Mouse (Mus musculus) Patski (cell line): ENCODE measurements around the gene Dnm2. TPM values are rescaled to one million over a fixed set of nuclear protein-coding genes. Genes with fewer than 3 reads are reported as not detected.
"Not testable (repeated sequence)": the region's sequence is repeated elsewhere in the genome, so short reads cannot be mapped to it uniquely, and the experiment has no call there.

ENCODE experiments used
- ATAC-seq: fragments of 100-300 bp; one replicate; pipeline ENCODE4 v1.8.0; 2021
- CTCF ChIA-PET: fragments of 350-600 bp; sonication (Branson Sonifier 250); formaldehyde crosslinking; loops from one replicate; lab custom pipeline; 2022; ENCODE audit warnings: inconsistent platforms; lab: Charles Lee
- POLR2A ChIA-PET: fragments of 350-600 bp; sonication (Branson Sonifier 250); formaldehyde crosslinking; loops from one replicate; lab custom pipeline; 2022; ENCODE audit warnings: antibody characterized with exemption, inconsistent platforms; lab: Charles Lee
- DNase-seq: peaks from one replicate; pipeline ENCODE4 v3.0.0-alpha.2; 2011; ENCODE audit warnings: low read depth, low spot score
- H3K27me3 ChIP-seq: fragments of 371-371 bp; one replicate; pipeline ENCODE4 v1.5.1; 2021
- CTCF ChIP-seq: fragments of 100-300 bp; IDR thresholded peaks from one replicate; pipeline ENCODE4 v1.5.1; 2021
- in situ Hi-C: fragments of 300-500 bp; cut with MboI; formaldehyde crosslinking; loops from 3 replicates; pipeline ENCODE4 v1.11.1; 2018; ENCODE audit warnings: low pct_unique_long_range_greater_than_20kb, mixed read lengths
- polyA plus RNA-seq: library from polyadenylated mRNA; unstranded; gene quantifications from one replicate; pipeline ENCODE4 v1.2.3, GENCODE M21; 2021

Gene Dnm2
- polyA plus RNA-seq, 1 experiment from 2014 or later: 75.2 TPM

- ChIA-PET CTCF (interaction anchor here (0.8 to 1.2 kb wide), 5 partner anchors 10 to 103 kb away, joined by 3 to 5 read pairs (median 3); partner anchors contain the start of gene Qtrt1), POLR2A (interaction anchor here (1.6 kb wide), 1 partner anchor 58 kb away, joined by 4 read pairs; the partner anchor contains the start of gene Qtrt1)
- no peak for TF ChIP-seq CTCF
- in situ Hi-C loops: no loop called here
- ATAC-seq: no peak
- H3K27me3 ChIP-seq: no peaks in the 10 kb centered on the region
- DNase-seq: no peak
Observed at GRCm38 (mm10) chr9:21469032-21470024, 44.6 kb downstream of the Dnm2 start.

DNA sequence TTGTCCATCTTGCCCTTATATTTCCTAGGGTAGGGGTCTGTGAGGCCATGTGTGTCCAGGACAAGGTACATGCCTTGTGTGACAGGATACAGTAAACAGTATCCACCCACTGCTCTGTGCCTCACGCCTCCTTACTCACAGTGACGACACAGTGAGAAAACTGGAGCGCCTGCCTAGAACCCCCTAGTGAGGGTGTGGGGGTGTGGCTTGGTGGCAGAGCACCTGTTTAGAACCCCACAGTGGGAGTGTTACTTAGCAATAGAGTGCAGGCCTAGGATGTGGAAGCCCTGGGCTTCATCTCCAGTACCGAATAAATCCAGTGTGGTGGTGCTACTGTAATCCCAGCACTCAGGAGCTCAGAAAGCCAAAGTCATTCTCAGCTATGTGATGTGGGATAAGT lies 48.2 kb downstream of the Dnm2 start:
- no peaks in the 10 kb centered on the region for H3K27me3 ChIP-seq
- no peak for ATAC-seq
- ChIA-PET POLR2A (no interaction called here), CTCF (interaction anchor here (1.2 kb wide), 1 partner anchor 73 kb away, joined by 3 read pairs; no protein-coding TSS in a partner anchor)
- TF ChIP-seq CTCF: no peak
- DNase-seq: no peak
- in situ Hi-C loops: no loop called here

DNA sequence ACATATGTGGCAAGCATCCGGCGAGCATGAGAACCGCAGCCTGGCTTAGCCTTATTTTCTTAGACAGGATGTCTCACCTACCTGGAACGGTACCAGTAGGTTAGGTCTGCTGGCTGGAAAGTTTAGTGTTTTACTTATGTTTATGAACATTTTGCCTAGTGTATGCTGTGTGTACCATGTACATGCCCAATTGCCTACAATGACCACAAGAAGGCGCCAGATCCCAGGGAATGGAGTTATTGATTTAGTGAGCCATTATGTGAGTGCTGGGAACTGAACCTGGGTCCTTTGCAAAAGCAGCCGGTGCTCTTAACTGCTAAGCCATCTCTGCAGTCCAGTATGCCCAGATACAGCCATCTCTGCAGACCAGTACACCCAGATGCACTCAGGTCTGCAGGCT lies 53.0 kb downstream of the Dnm2 start:
- DNase-seq (no peak), ATAC-seq (no peak)
- ChIA-PET POLR2A (no interaction called here), CTCF (no interaction called here)
- TF ChIP-seq CTCF: no peak
- H3K27me3 ChIP-seq: no peaks in the 10 kb centered on the region
- in situ Hi-C loops: no loop called here

- in situ Hi-C loops: no loop called here
- H3K27me3 ChIP-seq: no peaks in the 10 kb centered on the region
- no peak for ATAC-seq
- ChIA-PET POLR2A (no interaction called here), CTCF (no interaction called here)
- no peak for TF ChIP-seq CTCF
- no peak for DNase-seq
Observed at GRCm38 (mm10) chr9:21484065-21484464, 59.4 kb downstream of the Dnm2 start.

DNA sequence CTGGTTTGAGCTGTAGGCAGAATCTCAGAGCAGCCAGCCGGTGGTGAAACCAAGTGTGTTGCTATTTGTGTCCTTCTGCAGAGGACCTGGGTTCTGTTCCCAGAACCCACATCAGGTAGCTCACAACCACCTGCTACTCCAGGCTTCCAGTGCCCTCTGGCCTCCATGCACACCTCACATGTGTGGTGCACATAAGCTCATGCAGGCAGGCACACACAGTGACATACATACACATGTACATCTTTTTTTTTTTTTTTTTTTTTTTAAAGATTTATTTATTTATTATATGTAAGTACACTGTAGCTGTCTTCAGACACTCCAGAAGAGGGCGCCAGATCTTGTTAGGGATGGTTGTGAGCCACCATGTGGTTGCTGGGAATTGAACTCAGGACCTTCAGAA lies 63.5 kb downstream of the Dnm2 start:
- DNase-seq, in situ Hi-C loops, H3K27me3 ChIP-seq, POLR2A ChIA-PET, CTCF ChIA-PET, ATAC-seq: not testable (repeated sequence)

DNA sequence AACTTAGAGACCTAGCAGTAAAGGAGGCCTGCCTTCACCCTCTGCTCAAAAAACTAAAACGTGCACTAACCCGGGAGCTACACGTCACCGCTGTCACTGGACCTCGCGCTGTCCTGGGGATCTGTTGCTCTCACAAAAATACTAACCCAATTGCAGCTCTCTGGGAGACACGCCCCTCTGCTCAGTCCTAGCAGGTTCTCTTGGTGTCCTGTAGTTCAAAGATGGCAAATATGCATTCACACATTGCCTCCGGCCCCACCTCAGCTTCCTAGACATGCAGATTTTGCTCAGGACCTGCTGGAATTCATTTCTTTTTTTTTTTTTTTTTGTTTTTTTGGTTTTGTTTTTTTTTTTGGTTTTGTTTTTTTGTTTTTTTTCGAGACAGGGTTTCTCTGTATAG lies 66.0 kb downstream of the Dnm2 start:
- TF ChIP-seq CTCF: no peak
- ATAC-seq: no peak
- in situ Hi-C loops: no loop called here
- ChIA-PET CTCF (no interaction called here), POLR2A (no interaction called here)
- no peak for DNase-seq
- no peaks in the 10 kb centered on the region for H3K27me3 ChIP-seq

- ATAC-seq: no peak
- ChIA-PET POLR2A (interaction anchor here (0.5 to 1.0 kb wide), 2 partner anchors 15 to 227 kb away, joined by 3 to 4 read pairs; no protein-coding TSS in a partner anchor), CTCF (interaction anchor here (1.1 kb wide), 1 partner anchor 16 kb away, joined by 3 read pairs; the partner anchor contains the start of gene Tmed1)
- in situ Hi-C loops: no loop called here
- TF ChIP-seq CTCF: no peak
- no peak for DNase-seq
- no peaks in the 10 kb centered on the region for H3K27me3 ChIP-seq
Observed at GRCm38 (mm10) chr9:21493907-21494306, 69.2 kb downstream of the Dnm2 start.

GRCm38 (mm10) chr9:21494726-21495125 lies 70.0 kb downstream of the Dnm2 start:
- DNase-seq: no peak
- no peaks in the 10 kb centered on the region for H3K27me3 ChIP-seq
- no peak for ATAC-seq
- in situ Hi-C loops: no loop called here
- TF ChIP-seq CTCF: no peak
- POLR2A ChIA-PET: no interaction called here
- CTCF ChIA-PET: interaction anchor here (1.1 kb wide), 1 partner anchor 15 kb away, joined by 3 read pairs; the partner anchor contains the start of gene Tmed1

GRCm38 (mm10) chr9:21496308-21497049 lies 71.8 kb downstream of the Dnm2 start:
- no peak for DNase-seq
- H3K27me3 ChIP-seq: no peaks in the 10 kb centered on the region
- ATAC-seq: no peak
- in situ Hi-C loops: no loop called here
- TF ChIP-seq CTCF: no peak
- ChIA-PET CTCF (no interaction called here), POLR2A (no interaction called here)

DNA sequence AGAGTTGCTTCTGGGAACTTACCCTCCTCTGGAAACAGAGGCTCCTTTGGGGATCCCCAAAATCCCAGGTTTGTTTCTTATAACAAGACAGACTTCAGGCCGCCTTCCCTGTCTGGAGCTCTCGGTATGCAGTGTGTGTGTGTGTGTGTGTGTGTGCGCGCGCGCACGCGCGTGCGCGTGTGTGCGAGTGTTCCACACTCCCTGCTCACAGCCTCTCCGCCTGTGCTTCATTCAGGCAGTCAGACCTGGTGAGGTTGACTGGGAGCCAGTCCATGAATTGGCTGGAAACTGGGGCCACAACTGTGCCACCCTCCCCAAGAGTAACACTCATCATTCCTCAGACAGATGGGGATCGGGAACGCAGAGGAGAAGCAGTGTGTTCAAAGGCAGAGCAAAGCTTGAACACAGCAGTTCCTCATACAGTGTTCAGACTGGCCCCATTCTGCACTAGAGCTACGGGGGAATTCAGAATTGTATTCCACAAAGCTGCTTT lies 72.4 kb downstream of the Dnm2 start:
- POLR2A ChIA-PET: no interaction called here
- in situ Hi-C loops: no loop called here

More for the DNA sequence above, 72.4 kb downstream of the Dnm2 start:
- ATAC-seq: no peak
- DNase-seq: no peak
- no peaks in the 10 kb centered on the region for H3K27me3 ChIP-seq
- CTCF ChIA-PET: no interaction called here
- no peak for TF ChIP-seq CTCF
